Mouse (Mus musculus) cerebral cortex, adult 2 months (tissue): ENCODE results near the gene Enah.

Experiments
- WGBS: fragments of 180-500 bp; shearing (Covaris S2); methylation state at CpG from one replicate; pipeline ENCODE4 v1.1.7; 2018; 5-methylcytosine and 5-hydroxymethylcytosine counted together

The Enah gene

DNA sequence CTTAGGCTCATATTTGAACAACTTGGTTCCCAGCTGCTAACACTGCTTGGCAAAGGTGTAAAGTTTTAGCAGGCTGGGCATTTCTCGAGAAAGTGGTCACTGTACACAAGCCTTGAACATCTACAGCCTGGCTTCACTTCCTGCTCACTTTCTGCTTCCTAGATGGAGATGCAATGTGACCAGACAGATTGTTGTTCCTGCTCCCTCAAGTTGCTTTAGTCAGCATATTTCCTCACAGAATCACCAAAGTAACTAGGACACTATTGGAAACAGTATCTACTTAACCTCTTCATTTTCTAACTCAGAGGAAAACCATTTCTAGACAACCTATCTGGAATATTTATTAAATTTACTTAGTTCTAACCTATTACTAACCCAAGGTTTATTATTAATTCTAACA is 61.4 kb downstream of the Enah start:
- 89% methylated on average over 1 of the region's 1 CpGs for WGBS

DNA sequence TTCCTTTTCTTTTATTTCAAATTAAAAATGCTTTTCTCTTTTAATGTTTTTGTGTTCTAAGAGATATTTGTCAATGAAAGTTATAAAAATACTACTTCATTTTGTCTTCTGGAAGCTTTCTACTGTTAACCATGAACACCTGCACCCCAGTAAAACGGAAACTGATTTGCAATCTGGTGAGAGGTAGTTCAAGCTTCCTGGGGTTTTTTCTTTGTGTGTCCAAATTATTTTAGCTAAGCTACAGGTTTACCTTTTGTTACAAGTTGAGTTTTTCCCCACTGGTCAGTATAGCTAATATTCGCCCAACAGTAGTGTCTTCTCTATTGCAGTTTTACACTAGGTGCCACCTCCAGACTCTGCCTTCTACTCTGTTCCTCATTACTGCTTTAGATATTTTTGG is 62.1 kb downstream of the Enah start:
- WGBS, result 96% methylated on average over 2 of the region's 2 CpGs

- WGBS, result 83% methylated on average over 5 of the region's 5 CpGs
These were observed 68.5 kb downstream of the Enah start for GRCm38 (mm10) chr1:181951266-181951665.

GRCm38 (mm10) chr1:181950721-181951120 is 69.1 kb downstream of the Enah start:
- WGBS, result 92% methylated on average over 9 of the region's 9 CpGs

GRCm38 (mm10) chr1:181948191-181948590 is 71.6 kb downstream of the Enah start:
- WGBS, result 94% methylated on average over 3 of the region's 3 CpGs

DNA sequence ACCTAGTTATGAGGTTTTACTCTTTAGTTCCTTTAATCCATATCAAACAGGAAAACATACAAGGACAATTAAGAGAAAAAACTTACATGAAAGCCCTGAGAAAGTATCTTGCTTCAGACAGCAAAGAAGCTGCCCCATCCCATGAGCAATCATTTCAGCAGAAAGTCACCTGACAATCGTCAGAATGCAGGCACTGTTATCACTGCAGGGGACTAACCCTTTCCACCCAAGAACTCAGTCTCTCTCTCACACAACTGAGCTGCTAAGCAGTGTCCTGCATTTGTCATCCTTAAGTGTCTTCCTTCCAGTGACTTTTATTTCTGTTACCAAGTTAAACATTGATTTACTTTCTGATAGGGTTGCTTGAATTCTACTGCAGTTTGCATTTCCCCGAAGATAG is 82.7 kb downstream of the Enah start:
- 48% methylated on average over 2 of the region's 2 CpGs for WGBS

DNA sequence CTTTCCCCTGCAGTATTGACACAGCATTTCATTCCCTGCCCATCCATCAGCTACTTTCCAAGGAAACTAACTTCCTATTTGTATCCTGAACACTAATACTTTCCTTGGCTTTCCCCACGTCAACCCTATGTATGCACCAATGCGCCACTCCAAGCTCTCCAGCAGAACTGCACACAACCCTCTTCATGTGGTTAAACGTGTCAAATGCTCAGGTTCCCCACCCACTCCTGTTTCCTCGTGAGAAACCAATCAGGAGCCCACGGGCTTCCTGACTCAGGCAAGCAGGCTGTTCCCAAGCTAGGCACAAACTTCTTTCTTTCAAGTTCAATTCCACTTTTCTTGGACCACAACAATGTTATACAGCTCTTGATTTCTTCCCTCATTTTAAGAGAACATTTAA is 91.4 kb downstream of the Enah start:
- WGBS, result 59% methylated on average over 5 of the region's 5 CpGs

- 56% methylated on average over 24 of the region's 24 CpGs for WGBS
These were observed 96.4 kb downstream of the Enah start for GRCm38 (mm10) chr1:181923384-181923783.

GRCm38 (mm10) chr1:181921580-181922494 is 98.0 kb downstream of the Enah start:
- 66% methylated on average over 37 of the region's 37 CpGs for WGBS

GRCm38 (mm10) chr1:181911841-181912240 is 107.9 kb downstream of the Enah start:
- WGBS, result 95% methylated on average over 7 of the region's 7 CpGs

DNA sequence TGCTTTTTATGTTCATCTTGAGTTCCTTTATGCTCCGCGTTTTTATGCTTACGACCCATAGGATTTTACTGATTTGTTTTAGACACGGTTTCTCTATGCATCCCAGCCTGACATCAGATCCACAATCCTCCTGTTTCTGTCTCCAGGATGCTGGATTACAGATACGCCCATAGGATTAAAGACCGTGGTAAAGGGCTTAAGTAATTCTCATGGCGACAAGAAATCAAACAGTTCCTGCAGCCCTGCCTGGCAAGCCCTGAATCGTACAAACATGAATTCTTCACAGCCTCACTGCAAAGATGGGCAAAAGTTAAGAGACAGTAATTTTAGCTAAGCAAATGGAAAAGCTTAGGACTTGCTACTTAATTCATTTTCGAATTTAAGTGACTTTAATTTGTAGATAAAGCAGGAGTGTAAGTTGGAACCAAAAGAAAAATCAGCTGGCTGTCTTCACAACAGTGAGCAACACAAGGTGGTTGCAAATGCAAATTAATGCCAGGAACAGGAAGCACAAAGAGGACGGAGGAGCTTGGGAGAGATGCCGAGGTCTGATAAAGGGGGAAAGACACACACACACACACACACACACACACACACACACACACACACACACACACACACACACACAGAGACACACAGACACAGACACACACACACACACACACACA is 118.0 kb downstream of the Enah start:
- 76% methylated on average over 11 of the region's 11 CpGs for WGBS

GRCm38 (mm10) chr1:181900846-181901245 is 118.9 kb downstream of the Enah start:
- 98% methylated on average over 1 of the region's 1 CpGs for WGBS

GRCm38 (mm10) chr1:181898961-181899360 is 120.8 kb downstream of the Enah start:
- WGBS, result 47% methylated on average over 1 of the region's 1 CpGs

DNA sequence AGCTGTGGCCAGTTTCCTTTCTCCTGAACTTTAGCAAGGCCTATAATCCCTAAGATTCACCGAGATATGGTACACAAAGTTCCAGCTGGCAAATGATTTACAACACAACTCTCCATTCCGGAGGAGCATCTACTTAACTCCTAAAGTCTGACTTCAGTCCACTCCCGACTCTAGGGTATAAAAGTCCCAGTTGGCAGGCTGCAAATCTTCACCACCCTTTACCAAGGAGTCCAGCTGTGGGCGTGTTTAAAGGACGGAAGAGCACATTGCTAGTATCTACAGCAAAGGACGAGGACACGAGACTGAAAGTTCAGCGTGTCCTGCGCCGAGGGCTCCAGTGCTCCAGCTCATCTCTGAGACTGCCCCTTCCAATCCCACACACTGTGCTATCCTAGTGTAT is 122.8 kb downstream of the Enah start:
- 86% methylated on average over 10 of the region's 10 CpGs for WGBS

GRCm38 (mm10) chr1:181893721-181894120 is 126.1 kb downstream of the Enah start:
- 27% methylated on average over 8 of the region's 8 CpGs for WGBS

GRCm38 (mm10) chr1:181889670-181890069 is 130.1 kb downstream of the Enah start:
- 90% methylated on average over 7 of the region's 7 CpGs for WGBS

- 3% methylated on average over 11 of the region's 11 CpGs for WGBS
These were observed 131.0 kb downstream of the Enah start for GRCm38 (mm10) chr1:181888801-181889200.

- WGBS, result 18% methylated on average over 8 of the region's 8 CpGs
These were observed 138.3 kb downstream of the Enah start for GRCm38 (mm10) chr1:181881532-181881931.

DNA sequence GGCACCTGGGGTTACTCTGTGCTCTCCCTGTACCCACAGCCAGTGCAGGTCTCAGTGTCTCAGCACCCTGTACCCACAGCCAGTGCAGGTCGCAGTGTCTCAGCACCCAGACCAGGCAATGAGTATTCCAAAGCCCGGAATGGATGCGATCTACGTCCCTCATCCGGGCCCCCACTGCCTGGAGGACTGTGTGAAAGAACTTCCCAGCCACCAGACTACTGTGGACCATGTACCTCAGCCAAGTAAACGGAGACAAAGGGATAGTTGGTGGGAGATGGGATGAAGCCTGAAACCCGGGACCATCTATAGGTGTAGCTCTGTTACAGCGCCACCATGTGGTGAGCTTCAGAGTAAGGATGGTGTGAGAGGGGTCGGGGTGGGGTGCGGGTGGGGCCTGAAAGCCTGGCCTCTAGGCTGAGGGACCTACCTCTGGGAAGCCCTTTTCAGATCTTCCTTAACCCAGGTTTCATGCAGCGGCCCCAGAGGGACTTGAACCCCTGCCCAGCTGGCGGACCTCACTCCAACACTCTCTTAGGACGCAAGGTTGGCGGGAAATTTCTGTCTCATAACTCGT is 139.0 kb downstream of the Enah start:
- 58% methylated on average over 15 of the region's 15 CpGs for WGBS

- WGBS, result 52% methylated on average over 5 of the region's 5 CpGs
These were observed 141.4 kb downstream of the Enah start for GRCm38 (mm10) chr1:181878436-181878835.

DNA sequence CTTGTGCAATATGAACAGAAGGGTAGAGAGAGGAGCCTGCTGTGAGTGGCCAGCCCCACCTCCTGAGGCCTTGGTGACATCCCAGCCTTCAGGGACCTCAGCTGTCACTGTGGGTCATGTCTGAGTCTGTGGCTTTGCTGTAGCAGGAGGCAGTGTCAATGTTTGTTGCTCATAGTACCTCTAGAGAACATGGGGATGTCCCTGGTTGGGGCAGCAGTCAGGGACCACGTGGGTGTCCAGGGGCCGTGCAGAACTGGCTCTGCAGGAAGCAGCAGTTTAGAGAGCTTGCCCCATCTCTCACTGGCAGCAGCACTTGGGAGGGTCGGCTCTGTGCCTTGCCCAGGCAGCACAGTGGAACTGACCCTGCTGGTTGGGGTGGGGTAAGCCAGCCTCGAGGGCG is 142.7 kb downstream of the Enah start:
- 62% methylated on average over 5 of the region's 5 CpGs for WGBS

DNA sequence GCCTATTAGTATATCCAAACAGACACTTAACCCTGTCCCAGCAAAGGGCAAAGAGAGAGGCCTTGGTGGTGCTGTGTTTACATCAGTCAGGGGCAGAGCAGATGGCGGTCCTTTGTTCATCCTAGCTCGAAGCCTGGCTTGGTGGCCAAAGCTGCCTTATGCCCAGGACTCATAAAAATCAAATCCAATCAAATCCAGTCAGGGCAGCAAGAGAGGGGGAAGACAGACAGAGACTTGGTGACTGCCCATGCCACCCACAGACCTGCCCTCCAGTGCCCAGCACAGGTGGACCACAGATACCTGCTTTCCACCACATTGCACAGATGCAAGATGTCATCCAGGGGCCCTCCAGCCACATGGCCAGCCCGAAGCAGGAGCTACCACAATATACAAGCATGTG is 143.1 kb downstream of the Enah start:
- 91% methylated on average over 3 of the region's 3 CpGs for WGBS
